Mouse (Mus musculus): ENCODE results near the gene Enho.

Enho gene

DNA sequence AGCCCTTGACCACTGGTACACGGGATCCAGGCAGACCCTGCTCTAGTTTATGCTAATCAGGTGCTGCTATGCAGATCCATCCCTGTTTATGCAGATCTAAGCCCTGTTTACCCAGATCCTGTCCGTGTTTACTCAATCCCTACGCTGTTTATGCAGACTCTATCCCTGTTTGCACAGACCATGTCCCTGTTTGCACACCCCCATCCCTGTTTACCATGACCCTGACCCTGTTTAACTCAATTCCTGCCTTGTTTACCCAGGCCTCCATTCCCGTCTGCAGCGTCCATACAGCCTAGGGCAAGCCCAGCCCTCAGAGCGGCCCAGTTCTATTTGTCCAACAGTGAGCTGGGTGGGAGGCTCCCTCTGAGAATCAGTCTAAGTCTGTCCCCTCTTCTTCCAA lies 9.9 kb downstream of the Enho start:
- no peak for DNase-seq

DNA sequence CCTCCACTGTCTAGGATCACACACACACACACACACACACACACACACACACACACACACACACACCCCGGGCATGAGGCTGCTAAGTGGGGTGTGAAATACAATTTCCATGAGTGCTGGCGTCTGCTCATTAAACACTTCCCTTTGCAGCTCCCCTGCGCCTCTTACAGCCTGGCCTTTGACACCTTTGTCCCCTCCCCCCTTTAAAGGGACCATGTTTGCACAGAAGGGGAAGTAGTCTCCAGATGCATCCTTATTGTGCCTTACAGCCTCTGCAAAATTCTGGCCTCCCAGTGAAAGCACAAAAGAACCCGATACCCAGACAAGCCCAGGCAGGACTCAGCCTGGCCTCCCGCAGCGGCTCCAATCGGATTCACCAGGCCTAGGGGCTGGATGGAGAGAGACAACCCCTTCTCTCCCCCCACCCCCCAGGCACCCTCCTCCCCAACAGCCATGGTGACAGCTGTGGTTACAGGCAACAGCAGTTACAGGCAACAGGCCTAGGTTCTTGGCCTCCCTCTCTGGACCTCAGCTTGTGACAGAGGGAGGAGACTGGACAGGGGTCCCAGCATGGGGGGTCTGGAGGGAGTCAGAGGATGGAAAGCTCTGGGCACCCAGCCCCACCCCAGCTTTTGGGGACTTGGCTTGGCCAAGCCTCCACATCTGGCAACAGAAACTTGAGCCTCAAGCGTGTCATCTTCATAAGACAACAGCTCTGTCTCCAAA lies 11.8 kb downstream of the Enho start:
- peak; percentile 28 to 45 for DNase-seq

DNA sequence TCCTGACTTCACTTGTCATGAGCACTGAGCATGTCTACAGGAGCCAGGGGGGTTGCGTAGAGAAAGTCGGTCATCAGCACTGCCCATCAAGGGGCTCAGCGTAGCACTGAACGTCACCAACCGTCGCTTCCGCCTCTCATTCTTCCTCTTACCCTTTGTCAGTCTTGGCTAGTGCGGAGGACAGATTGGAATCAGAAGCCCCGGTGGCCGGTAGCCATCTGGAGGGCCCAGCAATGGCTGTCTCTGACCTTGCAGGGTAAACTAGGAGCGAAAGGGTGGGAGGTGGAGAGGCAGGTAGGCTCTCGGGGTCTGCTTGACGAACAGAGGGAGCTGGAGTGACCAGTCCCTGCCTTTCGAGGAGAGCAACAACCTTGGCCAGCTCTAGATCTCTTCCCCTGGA lies 18.1 kb downstream of the Enho start:
- no peak for DNase-seq

DNA sequence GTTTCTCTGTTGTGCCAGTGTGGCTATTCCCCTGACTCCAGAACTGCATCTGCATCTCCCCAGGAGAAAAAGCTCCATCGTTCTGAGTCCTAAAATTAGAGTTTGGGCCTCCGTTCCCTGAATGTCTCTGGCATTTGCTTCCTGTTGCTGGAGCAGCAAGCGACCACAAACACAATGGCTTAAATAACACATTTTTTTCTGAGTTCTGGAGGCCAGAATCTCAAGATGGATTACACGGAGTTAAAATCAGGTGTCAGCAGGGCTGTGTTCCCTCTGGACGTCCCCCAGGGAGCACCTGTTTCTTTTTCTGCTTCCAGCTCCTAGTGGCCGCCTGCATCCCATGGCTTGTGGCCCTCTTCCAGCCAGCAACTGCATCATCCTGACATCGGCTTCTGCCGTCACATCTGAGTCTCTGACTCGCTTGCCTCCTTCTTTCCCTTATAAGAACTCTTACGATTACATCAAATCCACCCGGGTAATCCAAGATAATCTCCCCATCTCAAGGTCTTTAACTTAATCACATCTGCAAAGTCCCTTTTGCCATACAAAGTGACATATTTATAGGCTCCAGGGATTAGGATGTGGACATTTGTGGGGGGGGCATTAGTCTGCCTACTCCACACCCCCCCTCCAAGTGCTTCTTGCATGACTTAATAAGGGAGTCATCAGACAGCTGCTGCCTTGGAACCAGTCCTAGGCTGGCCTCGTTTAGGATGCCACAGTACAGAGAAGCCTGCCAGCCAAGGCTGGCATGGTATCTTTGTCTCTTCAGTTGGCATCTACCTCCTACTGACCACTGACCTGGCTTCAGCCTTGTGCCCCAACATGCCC lies 21.0 kb downstream of the Enho start:
- DNase-seq = no peak

DNA sequence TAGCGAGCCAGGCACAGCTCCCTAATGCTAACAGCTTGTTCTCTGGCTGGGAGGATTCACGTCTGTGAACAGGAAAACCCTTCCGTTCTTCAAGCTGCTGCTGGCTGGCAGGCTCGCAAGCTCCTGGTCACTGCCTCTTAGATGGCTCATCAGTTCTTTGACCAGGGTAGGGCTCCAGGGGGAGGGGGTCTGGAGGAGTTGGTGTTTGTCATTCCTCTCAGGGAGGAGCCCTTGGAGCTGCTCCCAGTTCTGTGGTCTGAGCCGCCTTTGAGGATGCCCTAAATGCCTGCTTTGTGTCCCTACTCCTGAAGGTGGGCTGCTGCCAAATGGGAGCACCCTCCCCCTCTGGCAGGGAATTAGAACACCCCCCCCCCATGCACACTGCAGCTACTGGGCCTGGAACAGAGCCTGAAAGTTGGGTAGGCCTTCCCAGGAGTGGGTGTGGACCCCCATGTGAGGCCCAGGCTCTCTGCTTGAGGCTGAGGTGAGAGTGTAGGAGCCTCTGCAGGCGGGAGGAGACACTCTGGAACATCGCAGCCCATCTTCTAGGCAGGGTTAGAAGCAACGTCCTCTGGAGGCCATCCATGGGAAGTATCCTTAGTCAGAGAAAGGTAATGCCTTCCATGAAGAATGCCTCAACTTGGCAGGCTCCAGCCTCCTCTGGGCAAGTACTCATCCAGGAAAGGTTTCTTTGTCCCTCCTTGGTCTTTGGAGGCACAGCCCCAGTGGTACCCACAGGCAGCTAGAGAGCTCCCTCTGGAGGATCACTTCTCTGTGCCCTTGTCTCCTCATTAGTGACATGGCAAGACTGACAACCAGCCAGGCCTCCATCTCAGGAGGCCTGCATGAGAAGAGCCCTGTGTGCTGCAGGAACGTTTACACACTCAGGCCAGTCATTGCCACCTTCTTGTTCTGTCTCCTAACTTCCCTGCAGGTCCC lies 24.2 kb downstream of the Enho start:
- DNase-seq = no peak

DNA sequence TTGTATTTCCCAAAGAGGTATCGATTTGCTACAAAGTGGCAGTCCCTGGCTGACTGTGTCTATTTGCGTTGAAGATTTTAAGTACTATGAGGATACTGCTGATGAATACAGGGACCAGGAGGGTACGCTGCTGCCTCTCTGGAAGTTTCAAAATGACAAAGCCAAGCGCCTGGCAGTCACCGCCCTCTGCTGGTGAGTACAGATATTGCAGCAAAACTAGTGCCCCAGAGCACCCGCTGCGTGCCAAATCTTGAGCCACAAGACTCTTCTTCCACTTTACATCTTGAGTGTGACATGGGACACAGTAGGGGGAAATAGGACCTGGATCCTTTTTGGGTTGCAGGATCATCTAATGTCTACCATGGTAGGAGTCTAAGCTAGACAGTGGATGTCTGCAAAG lies 26.0 kb downstream of the Enho start:
- DNase-seq = peak; percentile 76 to 78

DNA sequence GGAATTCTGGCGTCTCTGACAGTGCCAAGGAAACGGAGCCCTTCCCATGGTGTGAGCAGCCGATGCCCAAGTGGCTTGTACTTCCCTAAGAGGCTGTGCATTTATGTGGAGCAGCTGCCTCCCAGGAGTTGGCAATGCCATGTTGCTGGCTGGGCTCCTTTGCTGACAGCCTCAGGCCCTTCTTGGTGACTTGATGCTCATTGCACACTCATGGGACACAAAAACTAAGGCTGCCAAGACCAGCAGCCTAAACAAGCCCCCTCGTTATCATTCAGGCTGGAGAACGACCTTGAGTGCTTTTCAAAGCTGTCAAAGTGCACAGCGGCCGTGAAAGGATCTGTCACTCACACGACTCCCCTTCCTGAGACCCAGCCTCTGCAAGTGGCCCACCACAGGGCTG lies 28.0 kb downstream of the Enho start:
- no peak for DNase-seq

DNA sequence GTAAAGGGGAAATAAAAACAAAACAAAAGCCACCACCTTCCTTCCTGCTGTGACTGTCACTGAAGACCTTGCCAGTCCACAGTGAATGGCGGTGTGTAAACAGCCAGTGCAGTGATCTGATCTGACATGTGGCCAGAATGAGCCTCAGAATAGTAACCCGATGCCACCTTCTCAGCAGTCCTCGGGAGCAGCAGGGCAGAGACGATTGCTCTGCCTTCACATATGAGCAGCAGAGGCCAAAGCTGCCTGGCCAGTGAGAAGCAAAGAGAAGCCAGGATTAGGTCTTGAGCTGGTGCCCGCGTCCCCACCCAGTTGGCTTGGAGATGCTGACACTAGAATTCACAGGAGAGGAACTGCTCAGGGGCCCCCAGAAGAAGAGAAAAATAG lies 29.5 kb downstream of the Enho start:
- no peak for DNase-seq

DNA sequence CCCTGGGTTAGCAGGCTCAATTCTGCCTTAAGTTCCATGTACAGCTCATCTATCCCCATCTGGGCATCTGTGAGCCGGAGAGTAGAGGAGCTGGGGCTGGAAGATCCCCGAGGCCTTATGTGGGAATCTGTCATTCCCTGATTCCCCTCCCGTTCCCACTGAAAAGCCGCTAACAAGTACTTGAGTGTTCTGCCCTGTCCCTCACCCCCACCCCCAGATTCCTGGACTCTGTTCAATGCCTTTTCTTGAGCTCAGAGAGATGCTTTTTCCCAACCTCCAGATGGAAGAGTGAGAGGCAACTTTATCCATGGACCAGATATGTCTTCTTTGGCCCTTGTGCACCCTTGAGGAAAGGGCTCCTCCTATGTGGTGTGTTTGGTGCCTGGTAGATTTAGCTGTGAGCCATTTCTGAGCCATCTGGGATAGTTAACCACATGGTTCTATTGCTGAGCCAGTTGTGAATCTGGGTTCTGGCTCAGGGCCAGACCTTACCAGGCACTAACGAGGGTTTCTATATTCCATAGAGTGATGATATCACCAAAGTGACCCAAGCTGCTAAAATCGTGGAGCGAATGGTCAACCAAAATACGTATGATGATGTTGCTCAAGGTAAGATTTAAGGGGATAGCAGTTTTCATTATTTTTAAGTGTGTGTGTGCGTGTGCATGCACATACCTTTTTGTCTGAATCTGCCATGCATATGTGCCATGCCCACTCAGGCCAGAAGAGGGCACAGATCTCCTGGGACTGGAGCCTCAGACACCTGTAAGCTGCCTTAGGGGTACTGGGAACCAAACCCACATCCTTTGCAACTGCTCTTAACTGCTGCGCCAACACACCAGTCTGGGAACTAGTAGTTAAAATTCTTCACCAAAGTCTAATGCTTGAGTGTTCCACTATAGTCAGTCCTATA lies 30.2 kb downstream of the Enho start:
- DNase-seq = no peak

DNA sequence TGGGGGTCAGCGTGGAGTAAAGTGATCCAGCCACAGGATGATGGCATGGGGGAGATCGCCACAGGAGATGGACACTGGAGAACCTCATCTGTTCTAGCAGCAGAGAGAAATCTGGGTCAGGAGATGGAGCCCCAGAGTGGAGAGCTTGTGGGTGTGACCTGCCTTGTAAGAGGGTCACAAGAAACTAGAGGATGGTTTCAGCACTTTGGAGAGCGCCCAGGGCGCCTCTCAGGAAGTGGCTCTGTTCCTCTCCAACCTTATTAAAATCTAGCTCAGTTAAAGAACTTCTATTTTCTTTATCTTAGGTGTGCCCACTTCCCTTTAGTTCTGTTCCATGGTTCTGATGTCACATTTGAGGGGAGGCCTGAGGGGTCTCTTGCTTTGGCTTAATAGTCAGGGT lies 33.3 kb downstream of the Enho start:
- peak; percentile 33 to 37 for DNase-seq

DNA sequence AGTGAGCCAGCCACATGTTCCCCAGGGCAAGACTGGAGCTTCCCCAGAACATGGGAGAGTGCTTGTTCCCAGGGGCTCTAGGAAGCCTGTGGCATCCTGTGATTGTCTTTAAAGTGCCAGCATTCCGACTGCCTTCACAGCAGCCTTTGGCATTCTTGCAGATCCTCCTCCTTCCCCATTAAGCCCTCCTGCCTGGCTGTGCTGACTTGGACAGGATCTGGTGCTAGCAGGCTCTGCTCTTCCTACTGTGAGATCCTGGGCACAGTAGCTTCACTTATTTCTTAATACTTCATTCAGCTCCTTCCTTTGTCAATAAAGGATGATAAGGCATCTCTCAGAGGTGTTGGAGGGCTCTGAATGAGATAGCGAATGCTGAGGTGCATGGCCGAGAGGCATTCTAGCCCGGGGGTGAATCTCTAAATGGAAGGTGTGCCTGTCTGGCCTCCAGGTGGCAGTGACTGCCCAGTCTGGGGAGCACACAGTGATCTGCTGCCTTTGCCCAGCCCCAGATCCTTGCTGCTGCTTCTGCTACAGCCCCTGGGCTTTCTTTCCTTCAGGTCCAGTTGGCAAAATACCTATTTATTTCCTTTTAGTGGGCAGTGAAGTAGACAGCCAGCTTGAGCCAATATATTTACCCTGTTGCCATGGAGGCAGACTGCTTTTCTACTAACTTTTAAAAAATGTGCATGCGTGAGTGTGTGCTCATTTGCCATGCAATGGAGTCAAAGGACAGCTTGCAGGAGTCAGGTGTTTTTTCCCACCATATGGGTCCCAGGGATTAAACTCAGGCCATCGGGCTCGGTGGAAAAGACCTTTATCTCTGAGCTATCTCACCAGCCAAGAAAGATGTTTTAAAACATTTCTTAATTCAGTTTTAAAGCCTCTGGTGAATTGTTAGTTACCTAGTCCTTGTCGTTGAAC lies 35.4 kb downstream of the Enho start:
- DNase-seq = peak; percentile 12 to 22

DNA sequence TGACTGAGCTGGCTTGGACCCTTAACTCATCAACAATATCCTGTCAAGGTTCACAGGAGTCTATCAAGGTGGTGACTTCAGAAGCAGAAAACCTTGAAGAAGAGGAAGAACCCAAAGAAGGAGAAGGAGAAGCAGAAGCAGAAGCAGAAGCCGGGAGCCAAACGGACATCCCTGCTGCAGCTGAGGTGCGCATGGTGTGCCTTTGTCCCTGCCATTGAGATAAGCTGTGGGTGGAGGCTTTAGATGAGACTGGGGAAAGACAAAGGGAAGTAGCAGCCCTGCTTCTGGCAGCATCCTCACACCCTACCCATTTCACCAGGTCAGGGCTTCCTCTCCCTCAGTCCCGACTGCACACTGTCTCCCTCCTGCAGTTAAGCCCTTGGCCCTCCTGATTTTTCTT lies 37.3 kb downstream of the Enho start:
- DNase-seq = no peak

All from B cell, adult 2 months (primary cell).